ENCODE assay signal across 14 mouse cellular contexts in the genomic region with DNA sequence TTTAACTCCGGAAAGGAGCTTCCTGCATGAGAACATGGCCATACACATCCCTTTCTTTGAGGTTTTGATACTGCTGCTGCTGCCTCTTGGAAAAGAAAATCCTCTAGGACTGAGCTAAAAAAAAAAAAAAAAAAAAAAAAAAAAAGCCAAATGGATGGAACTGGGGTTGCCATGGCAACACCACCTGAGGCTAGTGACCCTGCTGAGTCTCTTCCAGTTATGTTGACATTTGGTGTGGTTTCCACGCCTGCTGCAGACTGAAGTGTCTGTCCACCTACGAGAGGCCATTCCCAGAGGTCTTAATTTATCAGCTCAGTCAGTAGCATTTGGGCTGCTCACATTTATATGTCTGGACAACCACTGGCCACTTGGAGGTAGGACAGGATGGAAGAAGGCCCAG. TPM values are rescaled to one million over a fixed set of nuclear protein-coding genes. Genes with fewer than 3 reads are reported as not detected.
A peak's percentile ranks its signal among the peaks of the same experiment; 100 is the strongest.
DNase-seq lines count a peak whose midpoint lies in the region; ATAC-seq and TF ChIP-seq lines count a peak whose summit lies in the region.
"Had no signal": no experiment of that assay in that cellular context is flagged by ENCODE, and none has a peak within 500 bp of the region (broad histone marks: within the 10 kb centered on the region; RNA-seq: fewer than 3 reads in every experiment).

No protein-coding gene starts in this region.

- H3K36me3 ChIP-seq in midbrain, embryonic 13.5 days = peaks cover 24% of the 10 kb centered on the region
- H3K36me3 ChIP-seq in midbrain, embryonic 10.5 days = peaks cover 35% of the 10 kb centered on the region
- H3K36me3 ChIP-seq in forebrain, postnatal 0 days (ENCODE audit: insufficient read depth) = peaks cover 10% of the 10 kb centered on the region
- peaks cover 6% of the 10 kb centered on the region for H3K36me3 ChIP-seq in midbrain, postnatal 0 days (ENCODE audit: insufficient read depth, low read length)
- peaks cover 13% of the 10 kb centered on the region for H3K36me3 ChIP-seq in heart, embryonic 11.5 days (ENCODE audit: control insufficient read depth, insufficient read depth, low read length)

- peak overlapping the region; percentile 36; the same call in 1 of the 2 replicates for H3K9ac ChIP-seq in midbrain, embryonic 13.5 days (replicated peaks)
- H3K9ac ChIP-seq in forebrain, postnatal 0 days = no peak overlapping the region
- H3K9ac ChIP-seq in midbrain, postnatal 0 days (replicated peaks; ENCODE audit: low read length, poor library complexity, severe bottlenecking) = no peak overlapping the region
- H3K9ac ChIP-seq in heart, embryonic 11.5 days (ENCODE audit: low read depth, low read length) = no peak overlapping the region
- H3K9ac ChIP-seq: lung, embryonic 15.5 days had no signal

- H3K4me2 ChIP-seq in midbrain, embryonic 13.5 days (replicated peaks) = no peak overlapping the region
- no peak overlapping the region for H3K4me2 ChIP-seq in forebrain, postnatal 0 days (ENCODE audit: low read depth)
- no peak overlapping the region for H3K4me2 ChIP-seq in midbrain, postnatal 0 days (ENCODE audit: low read depth, low read length, poor library complexity, severe bottlenecking)
- no peak overlapping the region for H3K4me2 ChIP-seq in heart, embryonic 11.5 days
- H3K4me2 ChIP-seq: lung, embryonic 15.5 days had no signal

- peaks cover 3% of the 10 kb centered on the region; the same call in 1 of the 2 replicates for H3K9me3 ChIP-seq in midbrain, embryonic 13.5 days
- 0 out of 2 replicates have a peak, but pooled peaks cover 5% of the 10 kb centered on the region for H3K9me3 ChIP-seq in midbrain, embryonic 10.5 days (replicated peaks)
- no peaks in the 10 kb centered on the region for H3K9me3 ChIP-seq in forebrain, postnatal 0 days (ENCODE audit: low read length)
- H3K9me3 ChIP-seq in midbrain, postnatal 0 days (ENCODE audit: low read length) = no peaks in the 10 kb centered on the region
- no peaks in the 10 kb centered on the region for H3K9me3 ChIP-seq in heart, embryonic 11.5 days (replicated peaks; ENCODE audit: control insufficient read depth, low read length)
- H3K9me3 ChIP-seq: lung, embryonic 15.5 days had no signal

- no peaks in the 10 kb centered on the region for H3K27me3 ChIP-seq in midbrain, embryonic 13.5 days
- no peaks in the 10 kb centered on the region for H3K27me3 ChIP-seq in midbrain, embryonic 10.5 days (ENCODE audit: low read depth, poor library complexity, severe bottlenecking)
- no peaks in the 10 kb centered on the region for H3K27me3 ChIP-seq in forebrain, postnatal 0 days (ENCODE audit: insufficient read depth, low read length)
- H3K27me3 ChIP-seq in midbrain, postnatal 0 days (ENCODE audit: insufficient read depth, low read length) = no peaks in the 10 kb centered on the region
- H3K27me3 ChIP-seq in heart, embryonic 11.5 days (ENCODE audit: control insufficient read depth, insufficient read depth, low read length) = no peaks in the 10 kb centered on the region
- H3K27me3 ChIP-seq: lung, embryonic 15.5 days; Patski had no signal

- ATAC-seq in midbrain, embryonic 13.5 days = no peak
- no peak for ATAC-seq in forebrain, postnatal 0 days
- ATAC-seq in midbrain, postnatal 0 days (ENCODE audit: low FRiP score) = no peak
- ATAC-seq in heart, embryonic 11.5 days (replicated peaks; ENCODE audit: insufficient number of reproducible peaks, low FRiP score, low TSS enrichment) = no peak
- ATAC-seq: Patski had no signal

- no peak overlapping the region for H3K4me3 ChIP-seq in midbrain, embryonic 13.5 days (replicated peaks)
- no peak overlapping the region for H3K4me3 ChIP-seq in midbrain, embryonic 10.5 days
- no peak overlapping the region for H3K4me3 ChIP-seq in forebrain, postnatal 0 days (ENCODE audit: low read depth, low read length)
- H3K4me3 ChIP-seq in midbrain, postnatal 0 days (ENCODE audit: low read depth, low read length) = no peak overlapping the region
- no peak overlapping the region for H3K4me3 ChIP-seq in heart, embryonic 11.5 days (ENCODE audit: low read depth, low read length)
- H3K4me3 ChIP-seq: lung, embryonic 15.5 days had no signal

- TF ChIP-seq CTCF in forebrain, postnatal 0 days (IDR thresholded peaks at IDR 0.05; ENCODE audit: low read depth) = no peak
- TF ChIP-seq CTCF in midbrain, postnatal 0 days (IDR thresholded peaks at IDR 0.05) = no peak

- peaks cover 34% of the 10 kb centered on the region for H3K4me1 ChIP-seq in midbrain, embryonic 13.5 days (replicated peaks)
- peaks cover 27% of the 10 kb centered on the region for H3K4me1 ChIP-seq in midbrain, embryonic 10.5 days
- H3K4me1 ChIP-seq in forebrain, postnatal 0 days (ENCODE audit: insufficient read depth) = 0 out of 2 replicates have a peak, but pooled peaks cover 4% of the 10 kb centered on the region
- H3K4me1 ChIP-seq in midbrain, postnatal 0 days (ENCODE audit: insufficient read depth, low read length) = no peaks in the 10 kb centered on the region
- H3K4me1 ChIP-seq in heart, embryonic 11.5 days (ENCODE audit: control insufficient read depth, insufficient read depth, low read length) = no peaks in the 10 kb centered on the region

- DNase-seq in cerebellum, postnatal 25 days = peak; percentile 37 to 69
- DNase-seq in cerebellum, adult 8-10 months = no peak
- no peak for DNase-seq in midbrain, embryonic 10.5 days (ENCODE audit: low spot score)
- peak; percentile 11 for DNase-seq in forebrain, postnatal 0 days
- DNase-seq in midbrain, postnatal 0 days (ENCODE audit: low spot score) = peak; percentile 51
- DNase-seq in layer of hippocampus, postnatal 36 days = no peak
- DNase-seq: adrenal gland, postnatal 14 days; heart, adult 11 months; kidney, postnatal 14 days; thymus, postnatal 14 days had no signal

- peak overlapping the region; percentile 78 for H3K27ac ChIP-seq in midbrain, embryonic 13.5 days
- H3K27ac ChIP-seq in midbrain, embryonic 10.5 days (replicated peaks) = no peak overlapping the region
- H3K27ac ChIP-seq in forebrain, postnatal 0 days (ENCODE audit: low read depth, low read length) = peak overlapping the region; percentile 57
- H3K27ac ChIP-seq in midbrain, postnatal 0 days (ENCODE audit: low read depth, low read length) = no peak overlapping the region; the same call in 1 of the 2 replicates
- H3K27ac ChIP-seq in heart, embryonic 11.5 days (ENCODE audit: low read depth, low read length) = no peak overlapping the region
- H3K27ac ChIP-seq: lung, embryonic 15.5 days had no signal

- WGBS in midbrain, embryonic 13.5 days = 19% methylated on average over 3 of the region's 3 CpGs
- WGBS in midbrain, embryonic 10.5 days = 26% methylated on average over 3 of the region's 3 CpGs
- 18% methylated on average over 3 of the region's 3 CpGs for WGBS in forebrain, postnatal 0 days
- 13% methylated on average over 3 of the region's 3 CpGs for WGBS in midbrain, postnatal 0 days
- 26% methylated on average over 3 of the region's 3 CpGs for WGBS in heart, embryonic 11.5 days (ENCODE audit: insufficient replicate concordance)

RNA-seq across cellular contexts. Expression of gene Taf6l, which starts 2.3 kb away (rescaled TPM):
- 28.8 and 30.5 TPM in 2 replicates for polyA plus RNA-seq in midbrain, embryonic 13.5 days (2015; fragmentation: Nextera tagmentation; extraction: Ambion mirVana)
- 47.5 and 47.6 TPM in 2 replicates for polyA plus RNA-seq in midbrain, embryonic 10.5 days (2016; fragmentation: Nextera tagmentation; extraction: Ambion mirVana)
- total RNA-seq in forebrain, postnatal 0 days (2014; rRNA removed) = 27.2 and 31.7 TPM in 2 replicates
- polyA plus RNA-seq in forebrain, postnatal 0 days (2015; fragmentation: Nextera tagmentation; extraction: Ambion mirVana) = 25.1 and 25.2 TPM in 2 replicates
- total RNA-seq in midbrain, postnatal 0 days (2014; rRNA removed) = 32.5 and 38.7 TPM in 2 replicates
- polyA plus RNA-seq in midbrain, postnatal 0 days (2015; fragmentation: Nextera tagmentation; extraction: Ambion mirVana) = 25.2 and 26.4 TPM in 2 replicates
- polyA plus RNA-seq in heart, embryonic 11.5 days (2014; fragmentation: Nextera tagmentation; extraction: Ambion mirVana) = 12.8 and 14.3 TPM in 2 replicates
- 10 to 100 TPM; 12.2 to 13.8 TPM for total RNA-seq in layer of hippocampus, postnatal 36 days (2021)

RNA-seq across cellular contexts. Expression of gene Polr2g, which starts 9.9 kb away (rescaled TPM):
- 163 and 164 TPM in 2 replicates for polyA plus RNA-seq in midbrain, embryonic 13.5 days (2015; fragmentation: Nextera tagmentation; extraction: Ambion mirVana)
- polyA plus RNA-seq in midbrain, embryonic 10.5 days (2016; fragmentation: Nextera tagmentation; extraction: Ambion mirVana) = 169 and 176 TPM in 2 replicates
- total RNA-seq in forebrain, postnatal 0 days (2014; rRNA removed) = 89.3 and 99.3 TPM in 2 replicates
- polyA plus RNA-seq in forebrain, postnatal 0 days (2015; fragmentation: Nextera tagmentation; extraction: Ambion mirVana) = 193 and 216 TPM in 2 replicates
- 67.2 and 67.5 TPM in 2 replicates for total RNA-seq in midbrain, postnatal 0 days (2014; rRNA removed)
- 163 and 171 TPM in 2 replicates for polyA plus RNA-seq in midbrain, postnatal 0 days (2015; fragmentation: Nextera tagmentation; extraction: Ambion mirVana)
- 138 and 155 TPM in 2 replicates for polyA plus RNA-seq in heart, embryonic 11.5 days (2014; fragmentation: Nextera tagmentation; extraction: Ambion mirVana)
- 100 to 1,000 TPM; 113 to 115 TPM for total RNA-seq in layer of hippocampus, postnatal 36 days (2021)

RNA-seq across cellular contexts. Expression of gene Zbtb3, which starts 13.8 kb away (rescaled TPM):
- polyA plus RNA-seq in midbrain, embryonic 13.5 days (2015; fragmentation: Nextera tagmentation; extraction: Ambion mirVana) = 8.1 and 8.3 TPM in 2 replicates
- polyA plus RNA-seq in midbrain, embryonic 10.5 days (2016; fragmentation: Nextera tagmentation; extraction: Ambion mirVana) = 7.5 and 7.8 TPM in 2 replicates
- 7.0 and 7.3 TPM in 2 replicates for total RNA-seq in forebrain, postnatal 0 days (2014; rRNA removed)
- polyA plus RNA-seq in forebrain, postnatal 0 days (2015; fragmentation: Nextera tagmentation; extraction: Ambion mirVana) = 4.3 and 5.0 TPM in 2 replicates
- 6.0 and 6.2 TPM in 2 replicates for total RNA-seq in midbrain, postnatal 0 days (2014; rRNA removed)
- 3.2 and 4.5 TPM in 2 replicates for polyA plus RNA-seq in midbrain, postnatal 0 days (2015; fragmentation: Nextera tagmentation; extraction: Ambion mirVana)
- 3.9 and 5.2 TPM in 2 replicates for polyA plus RNA-seq in heart, embryonic 11.5 days (2014; fragmentation: Nextera tagmentation; extraction: Ambion mirVana)
- total RNA-seq in layer of hippocampus, postnatal 36 days (2021) = 1 to 10 TPM; 6.8 to 7.1 TPM

RNA-seq across cellular contexts. Expression of gene Tmem179b, which starts 14.3 kb away (rescaled TPM):
- polyA plus RNA-seq in midbrain, embryonic 13.5 days (2015; fragmentation: Nextera tagmentation; extraction: Ambion mirVana) = 35.8 and 38.1 TPM in 2 replicates
- 50.0 and 55.2 TPM in 2 replicates for polyA plus RNA-seq in midbrain, embryonic 10.5 days (2016; fragmentation: Nextera tagmentation; extraction: Ambion mirVana)
- 17.4 and 19.6 TPM in 2 replicates for total RNA-seq in forebrain, postnatal 0 days (2014; rRNA removed)
- polyA plus RNA-seq in forebrain, postnatal 0 days (2015; fragmentation: Nextera tagmentation; extraction: Ambion mirVana) = 22.4 and 22.6 TPM in 2 replicates
- 20.4 and 27.3 TPM in 2 replicates for total RNA-seq in midbrain, postnatal 0 days (2014; rRNA removed)
- polyA plus RNA-seq in midbrain, postnatal 0 days (2015; fragmentation: Nextera tagmentation; extraction: Ambion mirVana) = 19.1 and 21.1 TPM in 2 replicates
- polyA plus RNA-seq in heart, embryonic 11.5 days (2014; fragmentation: Nextera tagmentation; extraction: Ambion mirVana) = 63.9 and 69.9 TPM in 2 replicates
- 1 to 10 TPM; 9.4 to 9.9 TPM for total RNA-seq in layer of hippocampus, postnatal 36 days (2021)

RNA-seq across cellular contexts. Expression of gene Tmem223, which starts 17.7 kb away (rescaled TPM):
- polyA plus RNA-seq in midbrain, embryonic 13.5 days (2015; fragmentation: Nextera tagmentation; extraction: Ambion mirVana) = 264 and 280 TPM in 2 replicates
- 189 and 205 TPM in 2 replicates for polyA plus RNA-seq in midbrain, embryonic 10.5 days (2016; fragmentation: Nextera tagmentation; extraction: Ambion mirVana)
- 236 and 241 TPM in 2 replicates for total RNA-seq in forebrain, postnatal 0 days (2014; rRNA removed)
- 269 and 334 TPM in 2 replicates for polyA plus RNA-seq in forebrain, postnatal 0 days (2015; fragmentation: Nextera tagmentation; extraction: Ambion mirVana)
- 210 and 320 TPM in 2 replicates for total RNA-seq in midbrain, postnatal 0 days (2014; rRNA removed)
- 202 and 230 TPM in 2 replicates for polyA plus RNA-seq in midbrain, postnatal 0 days (2015; fragmentation: Nextera tagmentation; extraction: Ambion mirVana)
- 146 and 150 TPM in 2 replicates for polyA plus RNA-seq in heart, embryonic 11.5 days (2014; fragmentation: Nextera tagmentation; extraction: Ambion mirVana)
- total RNA-seq in layer of hippocampus, postnatal 36 days (2021) = 10 to 100 TPM; 79.7 to 86.2 TPM

Comparison
In these comparisons a context has a peak if more than half of its experiments do, and no peak if none do; other contexts are left out.
1. DNase-seq: peak in cerebellum, postnatal 25 days (2 of 2), forebrain, postnatal 0 days (single experiment) and midbrain, postnatal 0 days (single experiment); none in cerebellum, adult 8-10 months (single experiment), midbrain, embryonic 10.5 days (single experiment) and layer of hippocampus, postnatal 36 days (0 of 2).
2. H3K27ac ChIP-seq: peak in midbrain, embryonic 13.5 days (single experiment) and forebrain, postnatal 0 days (single experiment); none in midbrain, embryonic 10.5 days (single experiment), midbrain, postnatal 0 days (single experiment) and heart, embryonic 11.5 days (single experiment).